Mouse (Mus musculus) myocyte (in vitro differentiated cells): ENCODE measurements around the gene Cep152.

Source experiments
- CEBPB ChIP-seq: IDR thresholded peaks from 2 replicates; pipeline ENCODE4 v1.6.1; 2011; ENCODE audit warnings: mild to moderate bottlenecking, moderate library complexity; ENCODE audit not compliant: poor library complexity, insufficient read depth, severe bottlenecking
- POLR2A ChIP-seq: IDR thresholded peaks from one replicate; pipeline ENCODE4 v1.6.1; 2011; ENCODE audit warnings: low read depth, mild to moderate bottlenecking, control low read depth, moderate library complexity; ENCODE audit not compliant: insufficient read length
- TCF12 ChIP-seq: IDR thresholded peaks from one replicate; pipeline ENCODE4 v1.6.1; 2011; ENCODE audit warnings: mild to moderate bottlenecking, control low read depth; ENCODE audit not compliant: poor library complexity, insufficient read depth, severe bottlenecking
- USF1 ChIP-seq: IDR thresholded peaks from one replicate; pipeline ENCODE4 v1.6.1; 2011; ENCODE audit warnings: low read depth, mild to moderate bottlenecking, control low read depth, moderate library complexity

GRCm38 (mm10) chr2:125620213-125620907, 4.6 kb downstream of the Cep152 start:
- no peak for TF ChIP-seq POLR2A
- TF ChIP-seq TCF12: no peak
- no peak for TF ChIP-seq CEBPB
- TF ChIP-seq USF1: no peak
